Mouse (Mus musculus) embryonic fibroblast, embryonic 13.5 days (primary cell): ENCODE measurements around the gene Evx2.

Source experiments
- CTCF ChIP-seq: IDR thresholded peaks from 2 replicates; pipeline ENCODE4 v1.5.1; 2011; ENCODE audit warnings: mild to moderate bottlenecking, control low read depth, low read length, moderate library complexity, borderline replicate concordance; ENCODE audit not compliant: insufficient read depth
- POLR2A ChIP-seq: IDR thresholded peaks from 2 replicates; pipeline ENCODE4 v1.6.1; 2011; ENCODE audit warnings: low read depth, mild to moderate bottlenecking, control low read depth, low read length, moderate library complexity

- TF ChIP-seq CTCF (no peak), POLR2A (no peak)
Measured at GRCm38 (mm10) chr2:74675666-74676282, 16.4 kb upstream of the Evx2 start.
